Mouse (Mus musculus) v-Abl transformed pro-B cells (cell line): ENCODE results near the gene Scn8a.

Experiments
- in situ Hi-C, 2 experiments: fragments of 400-800 bp; cut with MboI; formaldehyde crosslinking; loops; one replicate each; pipeline ENCODE4 v1.15.1; 2025; ENCODE audit not compliant: unreplicated experiment in 2 of 2

The Scn8a gene

GRCm38 (mm10) chr15:100948383-100948782, 78.7 kb downstream of the Scn8a start:
- in situ Hi-C loops: no loop called here

DNA sequence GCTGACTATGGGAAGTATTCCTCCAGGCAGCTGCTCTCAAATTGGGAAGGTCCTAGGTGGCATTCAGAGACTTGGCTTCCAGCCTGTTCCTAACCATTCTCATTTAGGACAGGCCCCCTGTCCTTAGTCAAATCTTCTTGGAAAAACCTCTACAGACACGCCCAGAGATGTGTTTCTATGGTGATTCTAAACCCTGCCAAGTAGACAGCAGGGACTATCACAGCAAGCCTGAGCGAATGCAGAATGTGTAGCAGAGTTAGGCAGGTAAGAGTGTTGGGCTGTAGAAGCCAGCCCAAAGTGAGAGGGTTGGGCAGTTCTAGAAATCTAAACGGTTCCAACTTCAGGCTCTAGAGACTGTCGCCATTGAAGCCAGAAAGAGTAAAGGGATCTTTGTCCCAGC, 79.5 kb downstream of the Scn8a start:
- in situ Hi-C loops: no loop called here

DNA sequence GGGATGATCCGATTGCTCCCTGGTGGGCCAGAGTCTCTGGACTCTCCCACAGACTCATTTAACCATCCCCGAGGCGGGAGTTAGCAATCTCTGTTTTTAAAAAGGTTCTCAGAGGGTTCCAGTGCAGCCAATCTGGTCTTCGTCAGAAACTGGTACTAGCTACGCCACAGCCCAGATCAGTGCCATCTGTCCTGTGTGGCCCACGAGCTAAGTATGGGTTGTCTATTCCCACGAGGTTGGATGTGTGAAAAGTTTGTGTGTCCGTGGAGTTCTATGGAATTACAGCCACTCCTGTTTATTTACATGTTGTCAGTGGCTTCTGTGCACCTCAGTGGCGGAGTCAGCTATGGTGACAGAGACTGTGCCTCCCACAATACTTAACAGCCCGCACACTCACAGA, 81.8 kb downstream of the Scn8a start:
- in situ Hi-C loops: no loop called here

DNA sequence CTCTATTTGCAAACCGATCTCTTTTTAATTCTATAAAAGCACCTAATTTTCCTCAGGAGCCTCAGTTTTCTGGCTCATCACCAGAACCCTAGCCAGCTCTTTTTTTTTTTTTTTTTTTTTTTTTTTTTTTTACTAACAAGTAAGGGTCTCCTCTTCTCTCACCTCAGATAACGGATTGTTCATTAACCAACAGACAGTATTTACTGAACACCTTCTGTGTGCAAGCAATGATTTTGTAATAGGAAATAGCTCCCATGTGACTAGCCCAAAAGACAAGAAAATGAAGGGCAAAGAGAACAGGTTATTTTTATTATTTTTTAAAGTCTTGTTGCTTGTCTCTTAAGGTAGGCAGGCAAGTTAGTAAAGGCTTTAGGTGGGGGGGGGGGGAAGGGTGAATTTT, 82.6 kb downstream of the Scn8a start:
- in situ Hi-C loops: no loop called here

DNA sequence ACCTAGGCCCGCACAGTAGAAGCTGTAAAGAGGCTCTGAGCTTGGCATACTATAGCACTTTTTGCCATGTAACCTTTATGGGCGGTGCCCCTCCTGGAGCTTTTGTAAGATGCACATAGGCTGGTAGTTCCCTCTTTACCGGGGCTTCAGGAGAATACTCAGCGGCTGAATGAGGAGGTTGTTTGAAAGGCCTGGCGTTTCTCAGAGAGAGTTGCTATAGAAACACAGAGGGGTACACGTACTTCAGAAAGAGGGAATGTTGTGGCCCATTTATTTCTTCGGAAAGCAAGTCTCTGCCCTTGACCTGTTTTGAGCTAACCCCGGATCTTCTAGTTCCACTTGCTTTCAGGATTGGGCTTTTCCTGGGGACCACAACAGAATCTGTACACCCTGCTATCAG, 83.2 kb downstream of the Scn8a start:
- in situ Hi-C loops: no loop called here

GRCm38 (mm10) chr15:100953955-100954354, 84.3 kb downstream of the Scn8a start:
- in situ Hi-C loops: no loop called here

- in situ Hi-C loops: no loop called here
Observed at GRCm38 (mm10) chr15:100954751-100955150, 85.1 kb downstream of the Scn8a start.

- in situ Hi-C loops: loop anchor here in 1 of 2 experiments (10.0 kb wide), 1 partner anchor 106 kb away; no protein-coding TSS in a partner anchor
Observed at GRCm38 (mm10) chr15:100960958-100961357, 91.3 kb downstream of the Scn8a start.

- in situ Hi-C loops: loop anchor here in 1 of 2 experiments (10.0 kb wide), 1 partner anchor 107 kb away; no protein-coding TSS in a partner anchor
Observed at GRCm38 (mm10) chr15:100961561-100961960, 91.9 kb downstream of the Scn8a start.

- in situ Hi-C loops: loop anchor here (5.0 to 10.0 kb wide), 3 partner anchors 137 to 207 kb away; partner anchors contain the start of gene Slc4a8 (in 1 of the 2)
Observed at GRCm38 (mm10) chr15:100971443-100971842, 101.8 kb downstream of the Scn8a start.

DNA sequence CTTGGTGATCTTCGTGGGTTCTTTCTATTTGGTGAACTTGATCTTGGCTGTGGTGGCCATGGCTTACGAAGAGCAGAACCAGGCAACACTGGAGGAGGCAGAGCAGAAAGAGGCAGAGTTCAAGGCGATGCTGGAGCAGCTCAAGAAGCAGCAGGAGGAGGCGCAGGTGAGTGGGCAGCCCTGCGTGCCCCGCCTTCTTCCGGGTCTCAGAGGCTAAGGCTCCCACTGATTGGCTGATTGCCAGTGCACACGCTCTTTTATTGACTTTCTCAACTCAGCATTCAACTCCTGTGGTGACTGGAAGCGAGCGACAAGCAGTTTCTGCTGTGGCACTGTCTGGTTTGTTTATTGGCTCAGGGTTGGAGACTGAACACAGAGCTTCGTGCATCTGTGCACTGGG, 103.1 kb downstream of the Scn8a start:
- in situ Hi-C loops: loop anchor here (5.0 to 10.0 kb wide), 3 partner anchors 138 to 208 kb away; partner anchors contain the start of gene Slc4a8 (in 1 of the 2)

DNA sequence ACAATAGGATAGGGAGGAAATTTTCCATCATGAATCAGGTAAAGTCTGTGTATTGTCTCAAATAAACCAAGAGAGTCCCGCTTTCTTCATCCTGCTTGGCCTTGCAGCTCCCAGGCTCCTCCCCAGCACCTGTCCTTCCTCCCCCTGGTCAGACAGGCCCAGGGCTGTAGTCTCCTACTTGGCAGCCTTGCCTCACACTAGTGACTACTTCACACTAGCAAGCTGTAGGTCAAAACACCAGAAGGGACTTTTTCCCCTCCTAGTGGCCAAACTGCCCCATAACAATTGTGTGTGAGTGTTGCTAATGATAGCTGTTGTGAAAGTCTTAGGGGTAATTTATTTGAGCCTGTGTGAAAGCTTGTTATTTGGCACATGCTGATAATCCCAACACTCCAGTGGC, 105.0 kb downstream of the Scn8a start:
- in situ Hi-C loops: loop anchor here (5.0 to 25.0 kb wide), 4 partner anchors 140 to 437 kb away; partner anchors contain the start of gene Slc4a8 (in 1 of the 2)

- in situ Hi-C loops: loop anchor here in 1 of 2 experiments (25.0 kb wide), 1 partner anchor 446 kb away; no protein-coding TSS in a partner anchor
Observed at GRCm38 (mm10) chr15:100983427-100984153, 113.9 kb downstream of the Scn8a start.

- in situ Hi-C loops: loop anchor here in 1 of 2 experiments (25.0 kb wide), 1 partner anchor 447 kb away; no protein-coding TSS in a partner anchor
Observed at GRCm38 (mm10) chr15:100984154-100984893, 114.7 kb downstream of the Scn8a start.

GRCm38 (mm10) chr15:100986479-100986878, 116.8 kb downstream of the Scn8a start:
- in situ Hi-C loops: loop anchor here in 1 of 2 experiments (25.0 kb wide), 1 partner anchor 449 kb away; no protein-coding TSS in a partner anchor

- in situ Hi-C loops: loop anchor here in 1 of 2 experiments (25.0 kb wide), 1 partner anchor 450 kb away; no protein-coding TSS in a partner anchor
Observed at GRCm38 (mm10) chr15:100987031-100987430, 117.4 kb downstream of the Scn8a start.

DNA sequence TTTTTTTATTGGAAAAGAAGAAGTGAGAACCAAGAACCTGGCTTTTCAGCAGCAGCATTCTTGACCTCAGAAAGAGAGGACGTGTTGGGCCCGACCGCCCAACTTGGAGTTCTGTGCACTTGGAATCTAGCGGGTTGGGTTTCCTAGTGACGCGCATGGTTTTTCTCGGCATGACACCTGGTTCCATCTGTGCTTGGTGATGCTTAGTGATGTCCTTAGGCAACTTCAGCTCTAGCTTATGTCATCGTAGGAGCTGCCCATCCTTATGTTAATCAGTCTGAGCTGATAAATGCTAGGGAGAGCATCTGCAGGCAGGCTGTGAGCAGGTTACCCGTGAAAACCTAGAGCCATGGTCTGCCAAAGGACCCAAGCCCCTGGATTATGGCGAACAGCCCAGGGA, 120.6 kb downstream of the Scn8a start:
- in situ Hi-C loops: loop anchor here in 1 of 2 experiments (25.0 kb wide), 1 partner anchor 453 kb away; no protein-coding TSS in a partner anchor

- in situ Hi-C loops: loop anchor here (5.0 to 25.0 kb wide), 2 partner anchors 235 to 460 kb away; partner anchors contain the start of gene Slc4a8 (in 1 of the 2)
Observed at GRCm38 (mm10) chr15:100997090-100997489, 127.4 kb downstream of the Scn8a start.

GRCm38 (mm10) chr15:101001685-101002084, 132.0 kb downstream of the Scn8a start:
- in situ Hi-C loops: no loop called here

DNA sequence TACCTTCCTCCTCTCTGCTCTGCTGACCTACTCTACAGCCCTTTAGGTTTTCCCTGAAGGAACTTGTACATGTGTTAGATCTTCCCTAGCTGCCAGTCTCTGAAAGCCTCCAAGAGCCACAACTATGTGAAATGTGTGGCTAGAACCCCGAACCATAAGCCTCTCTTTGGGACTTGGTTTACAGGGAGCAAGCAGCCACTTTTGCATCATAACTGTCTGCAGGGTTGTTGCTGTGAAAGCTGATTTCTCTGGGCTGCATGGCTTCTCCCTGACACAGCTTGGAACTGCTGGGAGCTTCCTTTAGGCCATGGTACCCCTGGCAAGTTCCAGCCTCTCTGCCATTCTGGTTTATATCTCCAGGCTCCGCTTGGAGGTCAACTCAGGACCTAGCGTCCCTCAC, 132.8 kb downstream of the Scn8a start:
- in situ Hi-C loops: no loop called here

- in situ Hi-C loops: no loop called here
Observed at GRCm38 (mm10) chr15:101004538-101004937, 134.9 kb downstream of the Scn8a start.
